Mouse (Mus musculus) liver, adult 2 months (tissue): ENCODE results near the gene Lingo3.

Experiments used
- CTCF ChIP-seq: fragments of 200-500 bp; IDR thresholded peaks from 2 replicates; pipeline ENCODE4 v1.5.1; 2011; ENCODE audit warnings: low read depth, low read length, control low read depth
- POLR2A ChIP-seq: fragments of 200-500 bp; IDR thresholded peaks from 2 replicates; pipeline ENCODE4 v1.6.1; 2011; ENCODE audit warnings: low read length, control low read depth; ENCODE audit not compliant: insufficient read depth; ENCODE audit errors: extremely low read depth

- TF ChIP-seq CTCF = no peak
- TF ChIP-seq POLR2A = no peak
These were observed 29.0 kb downstream of the Lingo3 start for GRCm38 (mm10) chr10:80814800-80815199.
